Mouse (Mus musculus) midbrain, embryonic 15.5 days (tissue): ENCODE data around the gene Dock11. TPM values are rescaled to one million over a fixed set of nuclear protein-coding genes. Genes with fewer than 3 reads are reported as not detected.

Source experiments
- ATAC-seq: fragments of 200-750 bp; cut with Nextera tagmentation; replicated peaks from 2 replicates; pipeline ENCODE4 v1.8.0; 2017; ENCODE audit warnings: moderate TSS enrichment
- H3K27ac ChIP-seq: fragments of 300-500 bp; sonication (generic); 2 replicates; pipeline ENCODE4 v1.5.1; 2015; ENCODE audit warnings: mild to moderate bottlenecking, inconsistent platforms
- H3K27me3 ChIP-seq: fragments of 300-500 bp; sonication (generic); replicated peaks from 2 replicates; pipeline ENCODE4 v1.6.1; 2015; ENCODE audit warnings: inconsistent platforms
- H3K36me3 ChIP-seq: fragments of 300-500 bp; sonication (generic); replicated peaks from 2 replicates; pipeline ENCODE4 v1.6.1; 2015; ENCODE audit warnings: inconsistent platforms
- H3K4me1 ChIP-seq: fragments of 300-500 bp; sonication (generic); 2 replicates; pipeline ENCODE4 v1.6.1; 2015; ENCODE audit warnings: inconsistent platforms
- H3K4me2 ChIP-seq: fragments of 300-500 bp; sonication (generic); 2 replicates; pipeline ENCODE4 v1.6.1; 2015; ENCODE audit warnings: inconsistent platforms, mild to moderate bottlenecking, moderate library complexity
- H3K4me3 ChIP-seq: fragments of 300-500 bp; sonication (generic); 2 replicates; pipeline ENCODE4 v1.5.1; 2015; ENCODE audit warnings: mild to moderate bottlenecking, inconsistent platforms
- H3K9ac ChIP-seq: fragments of 300-500 bp; sonication (generic); 2 replicates; pipeline ENCODE4 v1.6.1; 2015; ENCODE audit warnings: mild to moderate bottlenecking, inconsistent platforms
- H3K9me3 ChIP-seq: fragments of 300-500 bp; sonication (generic); 2 replicates; pipeline ENCODE4 v1.6.1; 2016; ENCODE audit warnings: inconsistent platforms
- WGBS: fragments of 180-500 bp; shearing (Covaris S2); methylation state at CpG from one replicate; pipeline ENCODE4 v1.1.7; 2015; ENCODE audit warnings: mixed read lengths; 5-methylcytosine and 5-hydroxymethylcytosine counted together
- polyA plus RNA-seq: library from polyadenylated mRNA; unstranded; fragments of >200 nt; fragmentation: Nextera tagmentation; extraction: Ambion mirVana; gene quantifications from 2 replicates; pipeline ENCODE4 v1.2.1, GENCODE M21; 2015

The Dock11 gene
- polyA plus RNA-seq, 1 experiment from 2014 or later, result 13.9 TPM

DNA sequence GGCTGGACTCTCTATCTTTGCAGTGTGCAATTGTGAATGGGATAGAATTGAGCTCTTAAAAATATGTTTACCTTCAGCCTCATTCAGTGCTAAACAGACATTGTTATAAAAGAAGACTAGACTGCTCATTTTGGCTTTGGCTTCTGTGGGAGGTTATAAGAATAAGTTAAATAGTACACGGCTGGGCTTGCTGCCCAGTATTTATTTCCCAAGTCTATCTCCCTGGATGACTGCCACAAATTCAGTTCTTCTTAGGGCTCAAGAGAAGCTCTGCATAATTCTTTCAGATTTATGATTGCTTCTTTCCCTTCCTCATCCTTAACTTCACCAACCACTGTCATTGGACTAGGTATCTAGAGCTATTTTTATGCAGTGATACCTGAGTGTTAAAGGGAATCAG, 158.8 kb downstream of the Dock11 start:
- Histone ChIP-seq H3K27ac (no peak overlapping the region), H3K4me3 (no peak overlapping the region), H3K4me2 (no peak overlapping the region), H3K9ac (no peak overlapping the region), H3K9me3 (no peaks in the 10 kb centered on the region), H3K36me3 (no peaks in the 10 kb centered on the region), H3K4me1 (no peaks in the 10 kb centered on the region), H3K27me3 (no peaks in the 10 kb centered on the region)
- WGBS, result 80% methylated on average over 1 of the region's 1 CpGs
- ATAC-seq, result no peak

DNA sequence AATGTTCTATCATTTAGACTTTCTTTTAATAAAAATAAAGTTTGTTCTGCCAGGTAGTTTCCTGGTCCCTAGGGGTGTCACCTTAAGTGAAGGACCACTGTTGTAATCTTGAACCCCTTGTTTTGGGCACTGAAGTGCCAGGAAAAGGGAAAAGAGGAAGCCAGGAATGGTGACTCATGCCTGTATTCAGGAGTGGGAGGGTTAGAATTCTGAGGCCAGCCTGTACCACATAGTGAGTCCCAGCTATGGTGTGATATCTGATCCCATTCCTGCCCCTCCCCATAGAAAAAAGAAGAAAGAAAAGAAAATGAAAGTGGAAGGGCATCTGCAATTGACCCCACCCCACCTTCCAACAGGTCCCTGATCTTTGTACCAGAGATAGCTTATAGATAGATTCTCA, 161.7 kb downstream of the Dock11 start:
- ATAC-seq, result no peak

DNA sequence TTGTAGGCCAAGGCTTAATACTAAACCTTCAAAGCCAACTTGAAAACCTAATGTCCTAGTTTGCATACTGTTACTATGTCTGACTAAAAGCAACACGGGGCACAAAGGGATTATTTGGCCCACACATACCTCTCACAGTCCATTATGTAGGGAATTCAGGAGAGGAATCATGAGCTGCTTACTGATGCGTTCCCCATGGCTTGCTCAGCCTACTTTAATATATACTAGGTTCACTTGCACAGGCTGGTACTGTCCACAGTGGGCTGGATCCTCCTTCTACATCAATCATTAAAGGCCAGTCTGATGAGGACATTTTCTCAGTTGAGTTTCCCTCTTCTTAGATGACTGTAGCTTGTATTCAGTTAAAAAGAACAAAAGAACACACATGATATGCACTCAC, 185.4 kb downstream of the Dock11 start:
- Histone ChIP-seq H3K27me3 (no peaks in the 10 kb centered on the region), H3K9ac (no peak overlapping the region), H3K9me3 (no peaks in the 10 kb centered on the region), H3K4me3 (no peak overlapping the region), H3K36me3 (no peaks in the 10 kb centered on the region), H3K4me1 (no peaks in the 10 kb centered on the region), H3K27ac (no peak overlapping the region), H3K4me2 (no peak overlapping the region)
- ATAC-seq, result no peak
- 56% methylated on average over 2 of the region's 2 CpGs for WGBS

More for the DNA sequence above, 161.7 kb downstream of the Dock11 start:
- H3K4me1 ChIP-seq, result no peaks in the 10 kb centered on the region
- no peak overlapping the region for H3K4me2 ChIP-seq
- no peaks in the 10 kb centered on the region for H3K27me3 ChIP-seq
- H3K9me3 ChIP-seq, result no peaks in the 10 kb centered on the region
- H3K9ac ChIP-seq, result no peak overlapping the region
- no peak overlapping the region for H3K4me3 ChIP-seq
- no peak overlapping the region for H3K27ac ChIP-seq
- H3K36me3 ChIP-seq, result no peaks in the 10 kb centered on the region

DNA sequence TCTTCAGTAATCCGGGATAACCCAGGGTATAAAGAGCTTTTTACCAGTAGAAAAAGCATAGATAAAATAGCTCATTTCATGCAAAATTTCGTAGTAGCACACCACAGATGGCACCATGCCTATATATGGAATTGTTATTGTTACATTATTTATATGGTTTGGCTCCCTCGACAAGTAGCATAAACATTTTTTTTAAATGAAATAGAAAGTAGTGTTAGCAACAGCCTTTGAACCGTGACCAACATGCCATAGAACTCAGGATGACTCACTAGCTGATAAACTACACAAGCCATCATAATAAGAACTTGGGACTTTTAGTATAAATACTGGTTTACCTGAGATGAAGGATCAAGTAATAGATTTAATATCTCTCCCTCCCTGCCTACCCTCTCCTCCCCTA, 188.5 kb downstream of the Dock11 start:
- Histone ChIP-seq H3K4me2 (no peak overlapping the region), H3K9ac (no peak overlapping the region), H3K4me3 (no peak overlapping the region), H3K36me3 (no peaks in the 10 kb centered on the region), H3K4me1 (no peaks in the 10 kb centered on the region), H3K9me3 (no peaks in the 10 kb centered on the region), H3K27ac (no peak overlapping the region), H3K27me3 (no peaks in the 10 kb centered on the region)
- WGBS, result 68% methylated on average over 4 of the region's 4 CpGs
- no peak for ATAC-seq

DNA sequence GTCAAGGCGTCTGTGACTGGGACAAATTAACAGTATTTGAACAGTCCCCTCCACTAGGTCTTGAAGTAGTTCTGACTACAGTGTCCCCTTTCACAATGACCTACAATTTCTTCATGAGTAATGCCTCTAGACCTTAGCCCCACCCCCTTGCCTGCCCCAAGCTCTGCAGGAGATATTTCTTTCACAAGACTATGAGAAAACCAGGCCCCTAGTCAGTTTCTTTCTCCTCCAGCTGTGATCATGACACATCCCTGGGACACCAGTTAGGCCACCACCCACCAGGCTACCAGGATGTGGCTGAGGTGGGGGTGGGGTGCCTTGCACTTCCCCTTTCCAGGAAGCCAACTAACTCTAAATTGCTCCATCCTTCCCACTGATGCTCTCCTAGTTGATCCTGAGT, 194.3 kb downstream of the Dock11 start:
- Histone ChIP-seq H3K27me3 (no peaks in the 10 kb centered on the region), H3K9ac (no peak overlapping the region), H3K4me2 (no peak overlapping the region), H3K4me3 (no peak overlapping the region), H3K9me3 (no peaks in the 10 kb centered on the region), H3K27ac (no peak overlapping the region), H3K4me1 (no peaks in the 10 kb centered on the region), H3K36me3 (no peaks in the 10 kb centered on the region)
- ATAC-seq, result no peak
- WGBS, result 95% methylated on average over 1 of the region's 1 CpGs

DNA sequence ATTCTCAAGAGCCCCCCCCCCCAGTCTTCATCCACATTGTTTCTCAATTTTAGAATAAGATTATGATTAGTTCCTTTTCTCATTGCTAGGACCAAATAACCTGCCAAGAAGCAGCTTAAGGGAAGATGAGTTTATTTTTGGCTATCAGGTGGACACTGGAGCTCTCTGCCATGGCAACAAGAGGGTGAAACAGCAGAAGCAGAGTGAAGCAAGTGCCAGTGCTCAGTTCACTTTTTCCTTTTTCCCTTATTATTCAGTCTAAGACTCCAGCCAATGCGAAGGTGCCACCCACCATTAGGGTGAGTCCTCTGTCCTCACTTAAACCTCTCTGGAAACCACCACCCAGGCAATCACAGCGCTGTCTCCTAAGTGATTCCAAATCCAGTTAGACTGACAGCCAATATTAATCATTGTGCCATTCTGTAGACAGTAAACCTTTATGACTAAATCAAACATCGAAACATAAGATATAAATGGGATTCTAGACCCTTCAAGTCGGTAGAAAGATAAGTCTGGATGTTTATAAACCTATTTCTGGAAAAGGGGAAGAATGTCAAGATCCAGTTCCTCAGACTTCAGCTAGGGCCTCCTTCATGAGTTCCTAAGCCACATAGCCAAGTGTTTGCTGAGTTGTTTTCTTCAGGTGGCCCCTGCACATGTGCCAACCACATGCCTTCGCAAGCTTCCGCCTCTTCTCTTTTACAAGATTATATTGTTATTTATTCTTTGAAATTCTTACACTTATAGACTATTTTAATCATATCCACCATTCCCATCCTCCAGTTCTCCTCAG, 200.0 kb downstream of the Dock11 start:
- no peaks in the 10 kb centered on the region for H3K4me1 ChIP-seq
- H3K4me3 ChIP-seq, result no peak overlapping the region
- no peak overlapping the region for H3K27ac ChIP-seq
- ATAC-seq, result no peak
- WGBS, result 87% methylated on average over 6 of the region's 6 CpGs
- no peak overlapping the region for H3K4me2 ChIP-seq
- no peak overlapping the region for H3K9ac ChIP-seq
- no peaks in the 10 kb centered on the region for H3K27me3 ChIP-seq
- H3K9me3 ChIP-seq, result no peaks in the 10 kb centered on the region
- no peaks in the 10 kb centered on the region for H3K36me3 ChIP-seq

DNA sequence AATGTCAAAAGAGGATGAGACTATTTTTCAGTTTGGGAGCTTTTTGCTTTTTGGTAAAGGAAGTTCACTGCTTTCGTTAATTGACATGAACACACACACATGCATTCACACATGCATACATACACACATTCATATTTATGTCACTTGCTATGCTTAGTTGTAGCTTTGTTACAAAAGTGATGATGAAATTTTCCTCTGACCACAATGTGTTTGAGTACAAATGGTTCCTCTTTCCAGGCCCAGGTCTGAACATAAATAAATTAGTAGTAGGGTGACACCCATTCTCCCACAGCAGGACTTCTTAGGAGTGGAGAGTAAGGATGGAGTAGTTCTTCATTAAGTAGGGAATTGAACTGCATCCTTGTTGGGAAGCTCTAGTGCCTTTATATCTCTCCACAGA, 212.3 kb downstream of the Dock11 start:
- ATAC-seq, result no peak
- Histone ChIP-seq H3K36me3 (no peaks in the 10 kb centered on the region), H3K4me3 (no peak overlapping the region), H3K4me2 (no peak overlapping the region), H3K27ac (no peak overlapping the region), H3K9ac (no peak overlapping the region), H3K27me3 (no peaks in the 10 kb centered on the region), H3K9me3 (no peaks in the 10 kb centered on the region), H3K4me1 (no peaks in the 10 kb centered on the region)
- WGBS, result 81% methylated on average over 1 of the region's 1 CpGs

DNA sequence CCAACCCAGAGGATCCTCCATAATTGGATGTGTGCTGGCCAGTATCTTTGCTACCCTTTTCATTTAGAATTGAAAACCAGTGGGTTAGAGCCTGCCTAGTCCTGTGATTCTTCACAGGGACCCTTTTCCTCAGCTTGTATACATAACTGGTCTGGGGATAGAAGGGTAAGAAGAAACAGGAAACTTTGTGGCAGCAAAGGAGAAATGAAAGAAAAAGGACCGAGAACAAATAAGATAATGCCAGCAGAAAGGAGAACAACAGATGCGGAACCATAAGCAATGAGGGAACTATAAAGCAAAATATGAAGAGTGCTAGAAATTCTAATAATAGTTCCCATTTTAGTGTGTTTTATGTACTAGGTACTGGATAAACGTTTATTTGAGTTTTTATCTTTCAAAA, 212.7 kb downstream of the Dock11 start:
- Histone ChIP-seq H3K27ac (no peak overlapping the region), H3K9me3 (no peaks in the 10 kb centered on the region), H3K36me3 (no peaks in the 10 kb centered on the region), H3K4me3 (no peak overlapping the region), H3K9ac (no peak overlapping the region), H3K4me2 (no peak overlapping the region), H3K4me1 (no peaks in the 10 kb centered on the region), H3K27me3 (no peaks in the 10 kb centered on the region)
- ATAC-seq, result no peak
- WGBS, result 81% methylated on average over 3 of the region's 3 CpGs

DNA sequence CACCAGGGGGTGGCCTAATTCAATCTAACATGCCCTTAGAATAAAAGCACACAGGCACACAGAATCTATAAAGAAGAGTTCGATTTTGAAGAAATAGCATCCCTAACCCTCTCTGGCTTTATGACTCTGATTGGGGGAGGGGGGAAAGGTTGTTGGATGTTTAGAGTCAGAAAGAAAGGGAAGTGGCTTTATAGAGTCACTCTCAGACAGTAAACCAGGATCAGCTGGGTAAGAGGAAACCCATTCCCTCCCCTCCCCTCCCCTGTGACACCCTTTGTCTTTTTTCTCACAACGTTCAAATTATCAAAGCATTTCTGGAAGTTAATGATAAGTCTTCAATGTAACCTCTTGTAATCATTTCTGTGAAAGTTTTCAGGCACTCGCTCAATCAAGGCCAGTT, 220.0 kb downstream of the Dock11 start:
- Histone ChIP-seq H3K9ac (no peak overlapping the region), H3K4me2 (no peak overlapping the region), H3K27me3 (no peaks in the 10 kb centered on the region), H3K36me3 (no peaks in the 10 kb centered on the region), H3K27ac (no peak overlapping the region), H3K4me1 (0 out of 2 replicates have a peak, but pooled peaks cover 3% of the 10 kb centered on the region), H3K9me3 (no peaks in the 10 kb centered on the region), H3K4me3 (no peak overlapping the region)
- ATAC-seq, result no peak
- 58% methylated on average over 3 of the region's 3 CpGs for WGBS

DNA sequence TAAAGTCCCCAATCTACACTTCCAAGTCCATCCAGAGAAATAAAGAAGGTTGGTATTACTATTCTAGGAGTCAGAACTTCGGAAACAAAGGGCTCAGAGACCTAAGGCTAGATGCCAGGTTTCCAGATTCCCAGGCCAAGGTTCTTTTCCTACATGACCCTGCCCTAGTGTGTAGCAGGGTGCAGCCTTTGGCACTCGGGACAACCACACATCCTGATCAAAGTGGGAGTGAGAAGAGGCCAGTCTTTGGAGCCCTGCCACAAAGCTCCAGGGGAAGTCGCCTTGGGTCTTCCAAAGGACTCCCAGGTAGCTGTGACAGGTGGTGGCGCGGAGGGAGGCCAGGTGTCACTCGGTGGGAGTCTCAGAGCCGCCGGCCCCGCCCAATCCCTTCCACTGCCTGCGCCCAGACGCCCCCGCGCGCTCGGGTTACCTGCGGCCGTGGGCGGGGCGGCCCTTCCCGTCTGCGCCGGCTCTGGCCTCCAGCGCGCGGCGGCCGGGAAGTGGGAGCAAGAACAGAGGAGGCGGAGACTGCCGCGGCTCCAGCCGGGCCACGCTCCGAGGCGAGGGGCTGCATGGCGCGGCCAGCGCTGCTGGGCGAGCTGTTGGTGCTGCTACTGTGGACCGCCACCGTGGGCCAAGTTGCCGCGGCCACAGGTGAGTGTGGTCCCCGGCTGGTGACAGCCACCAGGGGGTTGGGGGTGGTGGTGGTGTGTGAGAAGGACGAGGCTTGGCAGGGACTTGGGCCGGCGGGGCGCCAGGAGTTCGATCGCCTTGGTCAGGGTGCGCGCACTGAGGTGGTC, 223.2 kb downstream of the Dock11 start, which contains the start of gene Il13ra1:
TSS of gene Il13ra1 (plus strand) at position 489 of the 800 bp plus-strand sequence.
- Histone ChIP-seq H3K27ac (no peak within 1 kb of the TSS), H3K27me3 (no peaks in the 10 kb centered on the region), H3K4me3 (peak within 1 kb of the TSS; percentile 50), H3K4me1 (0 out of 2 replicates have a peak, but pooled peaks cover 3% of the 10 kb centered on the region), H3K9me3 (no peaks in the 10 kb centered on the region), H3K9ac (peak within 1 kb of the TSS; percentile 52), H3K4me2 (peak within 1 kb of the TSS; percentile 69), H3K36me3 (no peaks in the 10 kb centered on the region)
- WGBS, result 16% methylated on average over 51 of the region's 51 CpGs
- peak; percentile 88 for ATAC-seq

DNA sequence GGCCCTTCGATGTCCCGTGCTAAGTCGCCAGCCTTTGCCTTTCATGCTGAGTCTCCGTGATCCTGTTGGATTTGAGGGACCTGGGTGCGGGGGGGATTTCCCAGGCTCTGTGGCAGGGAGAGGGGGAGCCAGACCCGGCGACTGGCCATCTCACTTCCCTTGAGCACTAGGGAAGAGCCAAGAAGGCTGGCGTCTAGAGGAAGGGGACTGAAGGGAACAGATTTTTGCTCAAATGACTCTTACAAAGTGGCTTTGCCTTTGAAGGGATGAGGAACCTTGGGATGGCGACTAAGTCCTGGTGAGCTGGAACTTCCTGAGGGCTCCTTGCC, 223.8 kb downstream of the Dock11 start:
- no peaks in the 10 kb centered on the region for H3K9me3 ChIP-seq
- H3K27ac ChIP-seq, result no peak overlapping the region
- no peaks in the 10 kb centered on the region for H3K27me3 ChIP-seq
- peak overlapping the region; percentile 52 for H3K9ac ChIP-seq
- 0 out of 2 replicates have a peak, but pooled peaks cover 3% of the 10 kb centered on the region for H3K4me1 ChIP-seq
- H3K36me3 ChIP-seq, result no peaks in the 10 kb centered on the region
- H3K4me2 ChIP-seq, result peak overlapping the region; percentile 69
- ATAC-seq, result no peak
- peak overlapping the region; percentile 50 for H3K4me3 ChIP-seq
- WGBS, result 20% methylated on average over 9 of the region's 9 CpGs

DNA sequence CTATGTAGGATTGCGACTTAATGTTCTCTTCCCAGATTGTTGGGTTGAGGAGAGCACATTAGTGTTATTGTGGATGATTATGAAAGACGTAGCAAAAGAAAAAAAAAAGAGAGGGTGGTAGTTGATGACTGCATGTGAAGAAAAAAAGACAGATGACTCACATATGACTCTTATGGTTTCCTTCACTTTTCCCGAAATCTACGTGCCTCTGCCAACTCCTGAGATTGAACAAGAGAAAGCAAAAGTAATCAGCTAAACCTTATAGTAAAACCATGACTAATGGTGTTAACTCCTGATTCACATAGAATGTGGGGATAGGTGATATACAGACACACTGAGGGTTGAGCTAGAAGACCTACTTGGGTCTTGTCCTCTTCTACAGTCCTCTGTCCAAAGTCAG, 226.5 kb downstream of the Dock11 start:
- WGBS, result 88% methylated on average over 4 of the region's 4 CpGs
- no peak for ATAC-seq
- H3K4me2 ChIP-seq, result no peak overlapping the region

More for the DNA sequence above, 226.5 kb downstream of the Dock11 start:
- Histone ChIP-seq H3K27me3 (no peaks in the 10 kb centered on the region), H3K4me3 (no peak overlapping the region), H3K9ac (no peak overlapping the region), H3K4me1 (0 out of 2 replicates have a peak, but pooled peaks cover 3% of the 10 kb centered on the region), H3K36me3 (no peaks in the 10 kb centered on the region), H3K27ac (no peak overlapping the region), H3K9me3 (no peaks in the 10 kb centered on the region)
